Mouse (Mus musculus): ENCODE data around the gene Ajap1.

Gene Ajap1

DNA sequence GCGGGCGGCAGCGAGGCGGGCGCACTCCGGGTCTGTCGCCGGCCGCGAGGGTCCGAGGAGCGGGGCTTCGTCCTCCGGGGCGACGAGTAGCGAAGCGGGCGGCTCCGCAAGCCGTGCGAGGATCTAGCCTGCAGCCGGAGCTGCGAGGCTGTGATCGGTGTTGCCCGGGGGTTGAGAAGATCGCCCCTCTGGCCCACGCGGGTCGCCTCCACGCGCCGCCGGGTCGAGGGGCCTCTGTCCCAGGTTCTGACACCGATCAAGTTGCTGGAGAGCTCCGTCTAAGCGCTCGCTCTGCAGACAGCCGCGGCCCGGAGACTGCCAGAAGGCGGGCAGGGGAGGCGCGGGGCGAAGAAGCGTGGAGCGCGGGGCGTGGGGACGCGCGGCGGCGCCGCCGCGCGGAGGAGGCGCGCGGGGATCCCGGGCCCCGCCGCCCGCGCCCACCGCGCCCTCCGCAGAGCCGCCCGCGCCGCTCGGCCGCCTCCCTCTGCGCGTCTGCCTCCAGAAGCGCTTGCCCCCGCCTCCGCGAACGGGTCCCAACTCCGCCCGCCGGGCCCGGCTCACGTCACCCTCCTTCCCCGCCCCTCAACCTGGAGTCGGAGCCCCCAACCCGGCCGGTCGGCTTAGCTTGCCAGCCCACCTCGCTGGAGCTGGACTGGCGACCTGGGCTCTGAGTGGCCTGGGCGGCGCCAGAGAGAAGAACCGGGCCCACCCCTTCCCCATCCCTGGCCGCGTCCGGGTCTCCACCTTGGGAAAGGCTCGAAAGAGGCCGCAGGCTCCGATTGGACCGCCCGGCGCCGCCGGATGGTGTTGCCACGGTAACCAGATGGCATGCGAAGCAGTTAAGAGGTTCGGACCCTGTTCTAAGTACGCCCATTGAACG lies at the start of gene Ajap1:
Gene Ajap1 (minus strand): TSS at position 353 of the 880 bp plus-strand sequence.
- DNase-seq (ENCODE audit: low spot score in 2 of 2), result no peak

DNA sequence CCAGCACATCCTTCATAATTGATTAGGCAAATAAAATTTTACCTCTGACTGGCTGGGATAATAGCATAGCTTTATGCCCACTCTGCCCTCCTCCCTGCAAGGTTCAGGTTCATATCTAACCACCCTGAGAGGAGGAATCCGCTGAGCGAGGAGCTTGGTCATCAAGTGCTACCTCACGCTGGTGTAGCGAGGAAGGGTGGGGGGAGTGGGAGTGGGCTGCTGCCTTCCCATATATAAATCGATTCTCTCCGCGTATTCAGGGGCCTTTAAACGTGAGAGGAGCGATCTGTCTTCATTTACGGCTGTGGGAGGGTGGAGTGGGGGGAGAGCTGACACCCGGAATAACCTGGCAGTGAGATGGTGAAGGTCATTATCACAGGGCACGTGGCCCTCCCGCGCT lies 47.9 kb upstream of the Ajap1 start:
- DNase-seq (ENCODE audit: low spot score in 2 of 2), result no peak

DNA sequence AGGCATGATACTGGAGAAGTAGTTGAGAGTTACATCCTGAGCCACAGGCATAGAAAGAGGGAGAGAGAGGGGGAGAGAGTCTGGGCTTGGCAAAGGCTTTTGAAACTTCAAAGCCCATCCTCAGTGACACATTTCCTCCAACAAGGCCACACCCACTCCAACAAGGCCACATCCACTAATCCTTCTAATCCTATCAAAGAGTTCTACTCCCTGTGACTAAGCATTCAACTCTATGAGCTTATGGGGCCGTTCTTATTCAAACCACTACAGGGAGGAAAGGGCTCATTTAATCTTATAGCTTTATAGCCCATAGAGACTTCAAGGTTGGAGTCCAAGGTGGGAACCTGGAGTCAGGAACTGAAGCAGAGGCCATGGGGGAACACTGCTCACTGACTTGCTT lies 39.0 kb upstream of the Ajap1 start:
- DNase-seq (ENCODE audit: low spot score in 2 of 2), result no peak

DNA sequence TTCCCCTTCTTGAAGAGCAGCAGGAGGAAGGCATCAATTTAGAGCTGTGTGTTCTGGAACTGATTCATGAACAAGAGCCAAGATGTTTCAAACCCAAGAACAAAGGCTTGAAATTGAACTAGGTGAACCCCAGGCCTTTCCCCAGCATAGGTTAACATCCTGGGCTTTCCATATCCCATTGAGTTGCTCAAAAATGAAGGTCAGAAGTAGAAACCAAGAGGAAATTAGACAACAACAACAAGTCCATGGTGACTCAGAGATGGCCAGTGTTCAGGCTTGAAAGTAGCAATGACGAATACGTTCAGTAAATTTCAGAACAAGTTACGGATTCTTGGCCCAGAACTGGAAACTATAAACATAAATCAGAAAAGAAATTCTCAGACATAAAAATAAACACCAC lies 37.3 kb upstream of the Ajap1 start:
- DNase-seq (ENCODE audit: low spot score in 2 of 2), result no peak

DNA sequence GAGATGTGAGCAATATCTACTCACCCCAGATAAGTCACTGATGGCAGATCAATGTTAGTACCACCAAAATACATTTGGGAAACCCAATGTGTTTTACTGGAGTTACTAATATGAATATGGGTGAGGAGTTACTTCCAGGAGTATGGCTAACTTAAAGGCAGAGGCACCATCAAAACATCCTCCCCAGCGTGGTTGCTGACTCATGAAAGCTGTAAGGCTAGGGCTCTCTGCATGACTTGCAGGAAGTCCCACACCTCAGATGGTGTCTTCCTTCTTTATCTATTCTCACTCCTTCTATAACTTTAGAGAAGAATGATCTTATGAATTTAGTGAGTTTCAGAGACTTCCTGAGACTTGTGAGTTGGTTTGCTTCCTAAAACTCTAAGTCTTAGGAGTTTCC lies 36.7 kb upstream of the Ajap1 start:
- DNase-seq (ENCODE audit: low spot score in 2 of 2), result no peak

DNA sequence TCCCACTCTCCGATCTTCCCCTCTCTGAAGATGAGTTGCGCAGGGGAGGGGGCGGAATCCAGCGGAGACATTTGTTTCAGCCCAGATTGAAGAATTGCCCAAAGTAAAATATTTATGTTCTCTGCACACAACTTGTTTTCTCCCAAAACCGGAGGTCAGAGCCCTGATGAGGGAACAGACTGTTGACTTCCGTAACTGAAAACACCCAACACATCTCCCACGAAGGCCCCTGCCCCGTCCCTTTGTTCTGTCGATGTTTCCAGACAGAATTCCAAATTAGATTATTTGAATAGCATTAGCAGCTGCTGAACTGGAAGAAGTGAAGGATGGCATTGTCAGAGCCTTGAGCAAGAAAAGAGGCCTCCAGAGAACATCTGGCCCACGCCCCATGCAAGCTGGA lies 33.2 kb upstream of the Ajap1 start:
- no peak for DNase-seq (ENCODE audit: low spot score in 2 of 2)

DNA sequence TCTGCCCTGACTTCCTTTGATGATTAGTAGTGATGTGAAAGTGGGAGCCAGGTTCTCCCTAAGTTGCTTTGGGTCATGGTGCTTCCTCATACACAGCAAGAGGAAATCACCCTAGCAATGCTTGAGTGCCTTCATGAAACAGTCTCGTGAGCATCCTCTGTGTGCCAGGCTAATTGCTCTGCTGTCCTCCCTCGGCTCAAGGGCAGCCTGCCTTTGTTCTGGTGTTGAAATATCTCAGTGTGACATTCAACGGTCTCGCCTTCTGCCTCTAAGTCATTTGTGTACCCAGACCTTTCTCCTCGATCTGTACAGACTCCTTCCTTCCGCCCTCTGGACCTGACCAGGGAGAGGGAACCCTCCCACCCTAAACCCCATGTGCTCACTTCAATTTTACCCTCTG lies 31.5 kb upstream of the Ajap1 start:
- no peak for DNase-seq (ENCODE audit: low spot score in 2 of 2)

DNA sequence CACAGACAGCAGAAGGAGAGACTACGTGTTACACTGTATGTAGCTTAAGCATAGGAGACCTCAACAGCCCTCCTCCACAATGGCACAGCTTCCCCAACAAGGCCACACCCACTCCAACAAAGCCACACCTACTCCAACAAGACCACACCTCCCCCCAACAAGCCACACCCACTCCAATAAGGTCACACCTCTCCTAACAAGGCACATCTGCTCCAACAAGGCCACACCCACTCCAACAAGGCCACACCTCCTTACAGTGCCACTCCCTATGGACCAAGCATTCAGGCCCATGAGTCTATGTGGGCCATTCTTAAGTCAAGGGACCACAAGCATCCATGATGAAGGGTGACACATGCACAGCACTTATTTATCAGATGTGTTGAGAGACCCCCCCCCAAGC lies 28.9 kb upstream of the Ajap1 start:
- DNase-seq (ENCODE audit: low spot score in 2 of 2), result no peak

DNA sequence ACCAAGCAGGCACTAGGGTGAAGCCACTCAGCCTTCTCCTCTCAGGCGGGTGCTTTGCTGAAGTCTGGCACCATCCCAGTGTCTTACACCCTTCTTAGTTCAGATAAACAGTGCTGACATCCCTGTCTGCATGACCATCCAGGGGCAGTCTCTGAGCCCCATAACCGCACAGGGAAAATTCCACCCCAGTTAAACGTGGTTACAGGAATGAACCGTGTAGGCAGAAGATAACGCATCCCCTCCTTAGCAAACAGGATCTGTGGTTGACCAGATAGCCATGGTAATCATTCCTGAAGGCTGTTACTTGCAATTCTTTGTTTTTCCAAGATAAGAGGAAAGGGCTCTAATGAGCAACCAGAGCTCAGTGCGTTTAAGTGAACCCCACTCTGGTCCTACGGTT lies 19.3 kb upstream of the Ajap1 start:
- no peak for DNase-seq (ENCODE audit: low spot score in 2 of 2)

DNA sequence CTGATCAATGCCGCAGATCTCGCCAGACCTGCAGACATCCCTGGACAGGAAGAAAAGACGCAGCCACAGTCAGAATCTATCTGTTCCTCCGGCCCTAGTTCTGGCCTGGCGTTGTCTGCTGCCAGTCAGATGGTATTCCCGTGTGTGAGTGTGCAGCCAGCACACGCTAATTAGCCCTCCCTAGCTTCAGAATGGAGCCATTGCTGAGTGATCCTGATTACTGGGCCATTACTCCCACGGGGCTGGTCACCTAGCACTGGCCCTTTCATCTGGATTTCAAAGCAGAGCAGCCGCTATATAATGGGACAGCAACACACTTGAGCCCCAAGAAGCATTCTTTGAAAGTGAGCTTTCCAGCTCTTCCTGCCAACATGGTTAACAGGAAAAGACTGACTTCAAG lies 9.8 kb upstream of the Ajap1 start:
- DNase-seq (ENCODE audit: low spot score in 2 of 2), result no peak

DNA sequence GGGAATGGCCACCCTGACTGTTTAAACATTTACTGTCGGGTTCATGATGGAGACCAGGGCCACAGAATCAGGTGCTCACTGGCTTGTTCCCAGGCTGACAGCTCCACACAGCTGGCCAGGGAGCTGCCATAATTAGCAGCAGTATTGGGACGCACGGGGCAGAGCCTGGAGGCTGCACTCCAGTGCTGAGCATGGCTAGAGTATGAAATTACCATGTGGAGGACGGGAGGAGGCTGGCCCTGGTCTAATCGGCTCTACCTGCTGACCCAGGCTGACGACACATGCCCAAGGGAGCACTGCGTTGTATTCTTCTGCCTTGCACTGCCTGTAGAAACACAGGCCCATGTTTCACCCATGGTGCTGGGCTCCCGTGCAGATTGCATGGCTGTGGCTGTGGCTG lies 6.5 kb upstream of the Ajap1 start:
- DNase-seq (ENCODE audit: low spot score in 2 of 2), result no peak

DNA sequence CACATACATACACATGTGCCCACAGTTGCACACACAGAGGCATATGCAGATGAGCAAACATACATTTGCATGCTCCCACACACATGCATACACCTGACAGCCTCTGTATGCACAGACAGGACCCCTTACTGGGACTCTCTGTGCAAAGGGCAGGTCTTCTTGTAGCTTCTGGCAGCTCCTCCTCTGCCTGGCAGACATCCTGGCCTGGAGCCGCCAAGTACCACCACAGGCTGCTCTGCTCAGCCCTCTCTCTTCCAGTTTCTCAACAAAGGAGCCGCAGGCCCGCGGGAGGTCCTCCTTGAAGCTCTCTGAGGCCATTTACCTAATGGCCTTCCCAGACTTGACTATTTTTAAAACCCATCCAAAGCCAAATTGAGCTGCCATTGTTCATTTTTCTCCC lies 3.3 kb upstream of the Ajap1 start:
- no peak for DNase-seq (ENCODE audit: low spot score in 2 of 2)

DNA sequence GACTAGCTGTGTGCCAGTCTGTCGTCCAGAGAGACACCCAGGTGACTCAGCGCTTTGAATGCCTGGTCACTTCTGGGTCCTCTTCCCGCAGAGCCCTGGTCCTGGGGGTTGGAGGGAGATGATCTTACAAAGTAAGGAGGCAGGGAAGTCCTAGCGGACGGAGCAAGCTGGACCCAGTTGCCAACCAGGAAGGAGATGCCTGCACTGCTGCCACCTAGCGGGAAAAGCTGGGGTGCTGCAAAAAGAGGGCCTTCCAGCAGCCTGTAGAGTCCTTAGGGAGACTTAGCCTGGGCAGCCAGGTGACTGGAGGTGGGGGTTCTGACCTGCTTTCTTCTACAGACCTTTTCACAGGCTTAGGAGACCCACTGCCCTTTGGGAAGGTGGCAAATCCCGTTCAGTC lies 1.8 kb upstream of the Ajap1 start:
- DNase-seq (ENCODE audit: low spot score in 2 of 2), result peak in 1 of 2 experiments; percentile 2

DNA sequence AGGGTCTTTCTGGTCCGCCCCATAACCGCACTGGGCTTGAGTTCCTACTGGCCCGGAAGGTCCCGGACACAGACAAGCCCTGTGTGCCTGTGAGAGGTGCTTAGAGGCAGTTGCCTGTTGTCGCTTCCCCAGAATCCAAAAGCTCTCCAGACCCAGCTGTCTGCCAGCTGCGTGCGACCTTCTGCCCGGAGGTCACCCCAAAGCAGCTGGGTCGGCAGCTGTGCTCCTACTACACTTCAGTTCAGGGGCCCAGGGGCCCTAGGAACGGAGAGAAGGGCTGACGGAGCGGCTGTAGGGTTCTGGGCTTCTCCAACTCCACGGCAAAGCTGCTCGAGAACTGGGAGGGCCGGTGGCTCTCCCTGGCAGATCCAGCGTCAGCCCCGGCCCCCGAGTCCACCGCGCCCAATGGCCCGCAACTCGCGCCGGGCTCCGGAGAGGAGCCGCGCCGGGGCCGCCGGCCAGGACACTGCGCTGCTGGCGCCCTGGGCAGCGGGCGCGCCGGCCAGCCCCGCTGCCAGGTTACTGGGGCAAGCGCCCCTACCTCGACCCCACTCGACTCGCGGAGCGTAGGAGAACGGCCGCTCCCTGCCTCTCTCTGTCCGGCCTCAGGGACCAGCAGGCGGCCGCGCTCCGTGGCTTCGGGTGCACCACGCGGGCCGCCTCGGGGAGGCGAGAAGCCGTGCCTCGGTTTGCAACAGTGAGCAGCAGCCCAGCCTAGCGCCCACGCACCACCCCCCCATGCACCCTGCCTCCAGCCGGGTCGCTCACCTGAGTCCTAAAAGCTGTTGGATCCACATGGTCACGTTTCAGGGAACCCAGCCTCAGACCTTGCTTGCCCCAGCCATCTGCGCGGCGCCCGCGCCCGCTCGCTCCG lies 1.0 kb downstream of the Ajap1 start:
- no peak for DNase-seq (ENCODE audit: low spot score in 2 of 2)

DNA sequence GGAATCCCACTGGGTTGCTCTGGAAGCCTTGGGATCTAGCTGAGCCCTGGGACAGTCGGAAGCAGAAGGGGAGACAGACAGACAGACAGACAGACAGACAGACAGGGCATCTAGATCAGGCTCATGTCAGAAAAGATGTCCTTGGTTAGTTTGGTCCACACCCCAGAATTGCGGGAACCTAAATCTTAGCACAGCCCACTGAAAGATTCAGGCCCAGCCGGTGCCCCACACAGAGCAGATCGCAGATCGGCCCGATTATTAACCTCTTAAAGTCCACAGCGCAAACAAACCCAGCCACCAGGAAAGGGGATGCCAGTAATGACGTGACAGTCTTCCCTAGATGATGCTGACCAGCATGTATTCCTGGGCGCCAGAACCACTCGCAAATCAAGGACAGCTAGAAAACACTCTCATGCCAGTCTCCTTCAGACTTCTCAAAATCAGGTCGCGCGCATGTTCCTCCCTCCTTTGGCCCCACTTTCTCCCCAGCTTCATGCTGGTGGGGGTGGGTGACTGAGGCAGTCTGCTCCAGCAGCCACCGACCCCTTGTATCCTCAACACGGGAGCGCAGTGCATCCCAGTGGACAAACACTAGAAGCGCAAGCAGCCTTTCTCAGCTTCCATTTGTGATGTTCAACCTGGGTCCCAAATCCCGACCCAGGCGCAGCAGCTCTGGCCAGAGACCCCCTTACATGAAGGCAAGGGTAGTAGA lies 1.9 kb downstream of the Ajap1 start:
- DNase-seq (ENCODE audit: low spot score in 2 of 2), result no peak

DNA sequence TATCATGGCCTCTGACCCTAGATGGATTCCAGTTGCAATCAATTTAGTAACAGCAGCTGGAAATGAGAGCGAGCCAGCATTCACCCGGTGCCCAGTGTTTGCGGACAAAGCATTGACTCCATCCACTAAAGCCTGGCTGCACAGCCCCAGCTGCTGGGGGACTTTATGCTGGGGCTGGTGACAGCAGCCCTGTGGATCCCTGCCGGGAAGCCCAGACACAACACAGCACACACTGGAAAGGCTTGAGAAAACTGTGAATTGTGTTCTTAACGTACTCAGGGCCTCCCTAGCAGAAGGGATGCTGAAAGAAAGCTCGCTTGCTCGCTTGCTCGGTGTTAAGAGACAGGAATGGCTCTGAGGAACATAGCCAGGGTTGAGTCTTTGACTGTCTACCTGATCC lies 3.5 kb downstream of the Ajap1 start:
- DNase-seq (ENCODE audit: low spot score in 2 of 2), result no peak

DNA sequence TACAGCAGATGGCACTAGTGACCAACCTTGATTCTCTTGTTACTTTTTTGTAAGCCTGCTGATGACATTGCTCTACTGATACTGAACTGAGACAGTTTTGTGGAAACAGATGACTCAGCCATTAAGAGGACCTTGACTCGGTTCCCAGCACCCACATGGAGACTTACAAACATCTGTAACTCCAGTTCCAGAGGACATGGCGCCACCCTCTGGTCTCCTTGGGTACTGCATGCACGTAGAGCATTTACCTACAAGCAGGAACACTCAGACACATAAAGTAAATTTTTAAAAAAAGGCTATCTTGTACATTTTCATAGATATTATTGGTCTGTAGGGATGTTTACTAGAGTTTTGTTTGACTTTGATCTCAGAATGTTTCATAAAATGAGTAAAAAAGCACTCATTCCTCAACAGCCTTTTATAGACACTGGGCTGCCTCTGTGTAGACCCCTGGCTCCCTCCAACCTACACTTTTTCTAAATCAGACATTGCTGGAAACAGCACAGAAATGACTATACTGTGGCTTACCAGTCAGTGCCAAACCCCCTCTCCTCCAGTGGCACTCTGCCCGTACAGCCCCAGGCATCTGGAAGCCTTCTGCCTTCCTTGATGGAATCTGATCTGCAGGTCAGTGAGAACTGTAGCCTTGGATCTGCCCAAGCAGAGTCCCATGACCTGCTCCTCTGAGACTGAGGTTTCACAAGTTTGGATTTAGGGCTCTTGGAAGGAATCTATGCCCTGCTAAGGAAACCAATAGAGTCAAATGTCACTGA lies 8.9 kb downstream of the Ajap1 start:
- no peak for DNase-seq (ENCODE audit: low spot score in 2 of 2)

DNA sequence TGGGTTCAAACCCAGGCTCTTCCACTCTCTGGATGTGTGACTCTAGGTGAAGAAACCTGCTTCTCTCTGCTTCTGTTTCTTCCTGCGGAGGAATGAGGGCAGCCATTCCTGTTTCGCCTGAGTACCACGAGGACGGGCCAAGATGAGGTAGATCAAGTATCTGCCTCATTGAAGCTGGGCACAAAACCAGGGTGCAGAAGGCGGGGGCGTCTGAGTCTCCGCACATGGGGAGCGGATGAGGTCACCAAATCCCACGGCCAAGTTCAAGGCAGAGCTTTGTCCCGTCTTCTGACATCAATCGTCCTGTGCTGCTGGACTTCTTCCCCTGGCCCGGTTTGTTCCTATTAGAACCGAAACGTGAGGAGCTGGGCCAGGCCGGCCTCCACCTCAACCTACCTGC lies 12.9 kb downstream of the Ajap1 start:
- DNase-seq (ENCODE audit: low spot score in 2 of 2), result no peak

DNA sequence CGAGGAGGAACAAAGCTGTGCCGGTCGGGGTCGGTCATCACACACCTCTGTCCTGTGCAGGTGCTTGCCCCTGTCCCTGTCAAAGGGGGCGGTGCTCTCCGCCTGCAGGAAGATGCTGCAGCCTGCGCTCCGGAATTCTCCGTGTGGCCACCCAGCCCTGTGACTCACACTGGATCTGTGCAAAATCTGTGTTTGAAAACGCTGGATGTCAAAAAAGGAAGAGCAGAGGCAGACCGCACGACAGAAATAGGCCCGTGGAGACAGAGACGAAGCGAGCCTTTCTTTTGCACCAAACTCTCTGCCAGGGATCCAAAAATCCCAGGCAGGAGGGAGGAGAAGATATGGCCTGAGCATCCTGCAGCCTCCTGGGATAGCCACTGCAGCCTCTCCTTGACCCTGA lies 22.7 kb downstream of the Ajap1 start:
- no peak for DNase-seq (ENCODE audit: low spot score in 2 of 2)

DNA sequence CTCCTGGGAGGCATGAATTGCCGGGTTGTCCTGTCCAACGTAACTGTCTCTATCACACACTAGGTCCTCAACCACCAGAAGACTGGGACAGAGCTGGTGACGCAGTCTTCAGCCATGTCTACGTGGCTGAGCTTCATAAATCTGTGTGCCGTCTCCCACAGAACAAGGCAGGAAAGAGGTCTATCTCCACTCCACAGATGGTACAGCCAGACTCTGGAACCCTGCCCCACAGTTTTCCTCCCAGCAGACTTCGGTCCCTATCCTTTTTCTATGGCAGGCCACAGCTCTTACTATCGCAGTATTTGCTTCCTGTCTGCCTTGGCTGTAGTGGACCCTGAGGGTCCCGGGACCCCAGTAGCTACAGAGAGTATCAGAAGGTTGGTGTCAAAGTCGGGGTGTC lies 23.1 kb downstream of the Ajap1 start:
- DNase-seq (ENCODE audit: low spot score in 2 of 2), result no peak

DNA sequence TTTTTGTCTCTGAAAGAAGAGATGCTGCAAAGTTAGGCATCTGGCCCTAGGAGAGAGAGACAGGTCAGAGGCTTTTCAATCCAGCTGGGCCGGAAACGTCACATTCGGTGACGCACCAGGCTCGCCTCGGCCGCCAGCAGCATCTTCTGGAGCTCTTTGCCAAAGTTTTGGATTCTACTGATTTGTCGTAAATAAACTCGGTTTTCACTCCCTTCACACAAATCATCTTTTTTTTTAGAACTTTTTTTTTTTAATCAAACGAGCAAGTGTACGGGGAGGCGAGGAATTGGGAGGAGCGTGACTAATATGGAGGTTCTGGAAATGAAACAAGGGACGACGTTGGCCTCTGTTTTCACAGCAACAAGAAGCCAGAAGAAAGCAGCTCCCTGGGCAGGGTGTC lies 23.8 kb downstream of the Ajap1 start:
- no peak for DNase-seq (ENCODE audit: low spot score in 2 of 2)

DNA sequence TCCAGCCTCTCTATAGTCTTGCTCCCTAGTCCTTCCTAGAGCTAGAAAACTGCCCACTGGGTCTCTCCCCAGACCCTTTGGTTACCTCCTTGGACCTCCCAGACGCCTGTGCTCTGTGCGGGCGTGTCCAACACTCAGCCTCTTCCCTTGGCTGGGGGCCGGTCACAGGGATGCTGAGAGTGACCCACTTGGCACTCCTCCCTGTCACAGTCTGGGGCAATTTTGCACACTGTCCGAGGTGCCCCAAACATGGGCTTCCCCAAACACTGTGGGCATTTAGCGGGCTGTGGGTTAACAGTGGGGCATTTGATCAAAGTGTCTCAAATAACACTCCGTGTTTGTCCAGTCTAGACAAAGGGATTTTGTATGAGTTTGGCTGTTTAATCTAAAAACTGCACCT lies 29.1 kb downstream of the Ajap1 start:
- no peak for DNase-seq (ENCODE audit: low spot score in 2 of 2)

Measured in spleen, postnatal 14 days (tissue).